Mouse (Mus musculus): Measurements from ENCODE around the gene Galnt14.

Gene Galnt14

DNA sequence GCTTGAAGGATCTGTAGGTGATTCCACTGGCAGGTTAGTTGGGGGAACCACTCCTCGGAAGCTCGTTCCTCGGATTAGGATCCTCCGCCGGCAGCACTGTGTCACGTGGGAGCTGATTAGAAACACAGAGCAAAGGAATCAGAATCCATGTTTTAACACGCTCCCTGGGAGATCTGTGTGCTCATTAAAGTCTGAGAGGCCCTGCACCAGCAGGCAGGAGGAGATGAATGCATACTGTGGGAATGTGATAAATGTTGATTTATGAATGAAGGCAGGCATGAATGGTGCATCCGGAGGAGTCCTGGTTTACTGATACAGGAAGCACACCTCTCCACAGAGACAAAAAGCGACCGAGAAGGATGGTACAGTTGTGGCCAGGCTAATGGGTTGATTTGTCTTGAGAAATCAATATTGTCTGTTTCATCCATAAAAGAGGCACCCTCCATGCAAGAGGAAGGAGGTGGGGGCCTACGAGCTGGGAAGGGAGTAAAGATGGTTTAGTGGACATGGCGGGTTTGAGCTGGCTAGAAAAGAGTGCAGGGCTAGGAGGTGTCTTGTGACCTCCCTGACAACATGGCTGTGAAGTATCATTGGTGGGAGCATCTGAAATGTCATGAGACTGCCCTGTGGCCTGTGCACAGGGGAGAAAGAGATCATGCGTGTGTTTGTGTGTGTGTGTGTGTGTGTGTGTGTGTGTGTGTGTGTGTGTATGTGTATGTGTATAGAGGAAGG, 202.3 kb downstream of the Galnt14 start:
- ATAC-seq (ENCODE audit: low TSS enrichment) = no peak

- ATAC-seq (ENCODE audit: low TSS enrichment) = no peak
These were observed 206.1 kb downstream of the Galnt14 start for GRCm38 (mm10) chr17:73504111-73504510.

GRCm38 (mm10) chr17:73502613-73503012, 207.6 kb downstream of the Galnt14 start:
- ATAC-seq (ENCODE audit: low TSS enrichment) = peak; percentile 90

GRCm38 (mm10) chr17:73489519-73489918, 220.7 kb downstream of the Galnt14 start:
- ATAC-seq (ENCODE audit: low TSS enrichment) = peak; percentile 50

DNA sequence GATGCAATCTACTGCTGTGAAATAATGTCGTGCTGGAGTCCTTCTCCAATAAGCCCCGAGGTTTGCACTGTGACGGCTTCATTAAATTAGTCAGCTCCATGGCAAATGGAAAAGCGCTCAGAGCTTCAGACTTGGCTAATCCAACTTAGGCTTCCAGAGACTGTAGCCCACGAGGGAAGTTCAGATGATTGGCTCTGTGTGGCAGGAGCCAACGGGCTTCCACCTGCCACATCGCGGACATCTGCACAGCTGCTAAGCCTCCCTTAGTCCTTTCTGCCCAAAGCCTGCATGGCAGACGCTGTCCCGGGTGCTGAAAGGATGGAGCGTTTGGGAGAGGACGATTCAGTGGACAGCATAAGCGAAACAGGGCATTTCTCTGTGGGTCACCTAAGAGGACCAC, 222.5 kb downstream of the Galnt14 start:
- ATAC-seq (ENCODE audit: low TSS enrichment) = peak; percentile 31; the same call in 1 of the 2 replicates

DNA sequence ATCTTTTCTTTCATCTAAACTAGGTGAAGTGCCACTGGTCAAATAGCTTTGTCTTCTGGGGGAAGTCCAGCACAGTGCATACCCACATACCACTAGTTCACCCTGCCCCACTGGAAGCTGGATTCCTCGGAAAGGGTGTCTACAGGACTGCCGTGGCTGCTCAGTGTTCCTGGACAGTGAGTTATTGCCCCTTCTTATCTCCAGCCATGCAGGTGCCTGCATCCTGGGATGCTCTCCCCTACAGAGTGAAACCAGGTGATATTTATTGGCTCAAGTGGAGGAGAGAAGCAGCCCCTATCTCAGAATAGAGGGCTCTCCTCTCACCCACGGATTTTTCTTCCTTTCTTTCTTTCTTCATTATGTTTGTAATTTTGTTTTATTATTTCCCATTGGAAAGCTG, 222.9 kb downstream of the Galnt14 start:
- ATAC-seq (ENCODE audit: low TSS enrichment) = no peak

DNA sequence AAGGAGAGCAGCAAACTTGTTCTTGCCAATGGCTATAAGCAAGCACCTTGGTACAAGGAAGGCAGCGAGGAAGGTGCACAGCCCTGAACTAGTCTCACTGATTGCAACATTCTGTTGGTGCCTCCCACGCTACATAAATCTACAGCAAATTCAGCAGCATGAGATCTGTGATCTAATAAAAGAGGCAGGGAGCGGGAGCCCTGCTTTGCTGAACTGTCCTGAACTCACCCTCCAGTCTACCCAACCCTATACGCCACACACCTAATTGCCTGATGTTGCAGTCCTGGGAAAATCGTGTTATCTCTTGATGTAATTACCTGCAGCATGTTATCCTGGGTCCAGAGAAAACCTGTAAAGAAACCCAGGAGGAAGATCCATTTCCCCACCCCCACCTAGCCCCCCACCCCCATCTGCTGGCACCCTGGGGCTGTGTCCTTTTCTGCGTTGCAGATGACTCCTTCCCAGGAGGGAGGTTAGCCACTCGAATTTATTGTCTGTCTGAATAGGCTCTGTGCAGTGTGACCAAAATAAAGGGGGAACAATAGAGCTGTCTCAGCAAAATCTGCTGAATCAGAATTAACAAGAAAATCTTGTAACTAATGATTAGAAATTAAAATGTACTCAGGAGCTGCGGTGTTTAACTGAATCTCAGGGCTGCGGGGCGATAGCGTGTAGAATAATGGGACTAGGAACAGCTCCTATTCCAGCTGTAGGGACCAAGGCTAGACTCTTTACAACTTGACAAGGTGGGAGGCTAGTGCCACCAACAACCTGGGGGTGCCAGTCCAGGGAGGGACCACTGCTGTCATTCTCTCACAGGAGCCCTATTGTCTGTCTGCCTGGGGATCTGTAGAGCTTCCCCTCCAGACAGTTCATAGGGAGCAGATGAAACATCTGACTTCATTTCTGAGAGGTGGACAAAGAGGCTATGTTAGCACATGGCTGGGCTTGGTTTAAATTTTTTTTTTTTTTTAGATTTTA, 232.9 kb downstream of the Galnt14 start:
- peak; percentile 16; the same call in 1 of the 2 replicates for ATAC-seq (ENCODE audit: low TSS enrichment)

GRCm38 (mm10) chr17:73474371-73474770, 235.9 kb downstream of the Galnt14 start:
- no peak for ATAC-seq (ENCODE audit: low TSS enrichment)

DNA sequence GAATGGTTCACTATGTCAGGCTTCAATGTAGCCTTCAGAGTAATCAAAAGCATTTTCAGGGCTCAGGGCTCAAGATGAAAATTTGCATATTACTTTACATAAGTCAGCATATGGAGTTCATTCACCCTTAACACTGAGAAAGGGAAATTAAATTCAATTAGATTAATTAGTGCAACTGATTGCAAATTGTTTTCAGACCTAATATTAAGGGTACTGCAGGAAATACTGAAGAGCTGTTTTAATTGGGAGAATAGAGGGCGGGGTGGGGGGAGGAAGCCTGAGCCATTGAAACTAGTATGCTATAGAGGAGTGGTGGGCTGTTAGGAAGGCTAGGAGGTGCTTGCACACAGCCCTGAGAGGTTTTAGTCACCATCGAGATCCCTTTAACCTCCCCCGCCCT, 237.2 kb downstream of the Galnt14 start:
- no peak for ATAC-seq (ENCODE audit: low TSS enrichment)

DNA sequence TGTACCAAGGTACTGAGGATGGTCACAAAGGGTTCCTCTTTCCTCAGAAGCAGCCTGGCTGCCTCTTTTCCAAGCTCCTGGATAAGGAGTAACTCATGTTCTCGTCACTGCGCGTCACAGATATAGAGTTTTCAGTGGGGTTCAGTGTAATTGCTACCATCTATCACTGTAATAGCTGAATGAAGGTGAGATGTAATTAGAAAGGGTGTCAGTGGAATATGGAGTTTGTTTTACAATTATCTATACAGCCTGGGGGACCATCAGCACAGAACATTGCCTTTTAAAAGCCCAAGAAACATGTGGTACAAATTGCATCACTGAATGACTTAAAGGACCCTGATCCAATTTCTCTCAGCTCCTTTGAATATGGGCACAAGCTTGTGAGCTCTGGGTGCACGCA, 249.4 kb downstream of the Galnt14 start:
- ATAC-seq (ENCODE audit: low TSS enrichment) = no peak

- ATAC-seq (ENCODE audit: low TSS enrichment) = no peak
These were observed 251.5 kb downstream of the Galnt14 start for GRCm38 (mm10) chr17:73458741-73459140.

- ATAC-seq (ENCODE audit: low TSS enrichment) = no peak
These were observed 253.7 kb downstream of the Galnt14 start for GRCm38 (mm10) chr17:73456551-73456950.

DNA sequence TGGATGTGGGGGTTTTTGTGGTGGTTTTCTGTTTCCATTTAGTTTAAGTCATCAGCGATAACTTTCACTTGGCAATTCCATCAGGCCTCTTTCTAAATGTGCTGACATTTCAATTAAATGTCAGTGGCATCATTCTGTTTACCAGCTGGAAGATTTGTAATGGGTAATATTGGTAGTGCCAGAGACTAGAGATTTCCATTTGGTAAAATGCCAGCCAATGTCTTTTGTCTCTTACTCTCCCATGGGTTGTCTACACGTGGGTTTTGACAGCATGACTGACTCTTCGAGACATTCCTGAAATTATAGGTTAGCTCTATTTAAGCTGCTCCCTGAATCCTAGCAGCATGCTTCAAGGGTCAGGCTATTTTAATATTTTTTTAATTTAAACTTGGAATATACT, 256.6 kb downstream of the Galnt14 start:
- ATAC-seq (ENCODE audit: low TSS enrichment) = no peak

GRCm38 (mm10) chr17:73452151-73452760, 258.0 kb downstream of the Galnt14 start:
- no peak for ATAC-seq (ENCODE audit: low TSS enrichment)

DNA sequence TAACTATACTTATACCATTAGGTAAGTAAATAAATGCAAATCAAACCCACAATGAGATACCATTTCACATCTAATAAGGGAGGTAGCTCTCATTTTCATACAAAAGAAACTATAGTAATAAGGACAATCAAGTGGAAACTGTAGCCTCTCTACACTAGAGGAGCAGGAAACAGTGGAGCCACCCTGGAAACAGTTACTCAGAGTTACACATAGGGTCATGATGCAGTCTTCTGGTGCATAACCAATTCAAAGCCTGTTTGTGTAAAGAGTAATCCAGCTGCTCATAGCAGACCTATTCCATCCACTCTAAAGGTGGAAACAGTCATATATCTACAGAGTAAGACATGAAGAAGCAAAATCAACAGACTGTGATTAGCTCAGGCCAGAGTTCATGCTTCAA, 261.1 kb downstream of the Galnt14 start:
- no peak for ATAC-seq (ENCODE audit: low TSS enrichment)

Measured in frontal cortex, adult (tissue).